Mouse (Mus musculus) cerebellum, adult 2 months (tissue): ENCODE measurements at regions not wholly inside any gene's neighbourhood (a gene's known extent, or its start where the extent isn't known, plus 50 kb on each side); places are given as distances from the start of the nearest gene placed in this dataset.

Source experiments
- CTCF ChIP-seq: fragments of 200-500 bp; IDR thresholded peaks from 2 replicates; pipeline ENCODE4 v1.5.1; 2011; ENCODE audit warnings: low read depth, mild to moderate bottlenecking, control low read depth, low read length, moderate library complexity, borderline replicate concordance; ENCODE audit not compliant: insufficient read depth
- POLR2A ChIP-seq: fragments of 200-500 bp; IDR thresholded peaks from 2 replicates; pipeline ENCODE4 v1.6.1; 2011; ENCODE audit warnings: low read length, control low read depth, borderline replicate concordance; ENCODE audit not compliant: insufficient read depth

DNA sequence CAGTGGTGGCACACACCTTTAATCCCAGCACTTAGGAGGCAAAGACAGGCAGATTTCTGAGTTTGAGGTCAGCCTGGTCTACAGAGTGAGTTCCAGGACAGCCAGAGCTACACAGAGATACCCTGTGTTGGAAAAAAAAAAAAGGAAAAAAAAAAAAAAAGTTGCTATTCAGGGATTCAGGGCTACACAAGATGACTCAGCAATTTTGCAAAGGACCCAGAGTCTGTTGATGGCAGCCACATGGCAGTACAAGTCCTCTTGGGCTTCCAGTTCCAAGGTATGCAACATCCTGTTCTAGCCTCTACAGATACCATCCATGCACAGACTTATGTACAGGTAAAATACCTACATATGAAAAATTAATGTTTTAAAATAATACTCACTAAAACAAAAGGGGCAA, 515.9 kb downstream of the Car8 start:
- TF ChIP-seq POLR2A (no peak), CTCF (no peak)
